Mouse (Mus musculus) E14TG2a.4 (cell line): ENCODE measurements around the gene Tuba1b.
A peak's percentile ranks its signal among the peaks of the same experiment; 100 is the strongest.
"Not testable (repeated sequence)": the region's sequence is repeated elsewhere in the genome, so short reads cannot be mapped to it uniquely, and the experiment has no call there.

ENCODE experiments used
- H3K27me3 ChIP-seq: 2 replicates; pipeline ENCODE4 v1.6.1; 2014; ENCODE audit warnings: low read length, control low read depth; ENCODE audit not compliant: insufficient read depth
- H3K36me3 ChIP-seq: 2 replicates; pipeline ENCODE4 v1.6.1; 2014; ENCODE audit warnings: low read length, control low read depth; ENCODE audit not compliant: insufficient read depth
- H3K4me1 ChIP-seq: replicated peaks from 2 replicates; pipeline ENCODE4 v1.6.1; 2014; ENCODE audit warnings: low read depth, low read length, control low read depth
- H3K4me3 ChIP-seq: replicated peaks from 2 replicates; pipeline ENCODE4 v1.5.1; 2014; ENCODE audit warnings: mild to moderate bottlenecking, low read length
- H3K9me3 ChIP-seq: 2 replicates; pipeline ENCODE4 v1.6.1; 2014; ENCODE audit warnings: low read length, control low read depth
- CTCF ChIP-seq: conservative IDR thresholded peaks from 2 replicates; pipeline ENCODE4 v1.5.1; 2014; ENCODE audit warnings: low read length
- NANOG ChIP-seq: IDR thresholded peaks from 2 replicates; pipeline ENCODE4 v1.6.1; 2014; ENCODE audit warnings: borderline replicate concordance, low read length, mixed read lengths
- POU5F1 ChIP-seq: IDR thresholded peaks from 2 replicates; pipeline ENCODE4 v1.6.1; 2014; ENCODE audit warnings: low read length, borderline replicate concordance

Tuba1b gene

DNA sequence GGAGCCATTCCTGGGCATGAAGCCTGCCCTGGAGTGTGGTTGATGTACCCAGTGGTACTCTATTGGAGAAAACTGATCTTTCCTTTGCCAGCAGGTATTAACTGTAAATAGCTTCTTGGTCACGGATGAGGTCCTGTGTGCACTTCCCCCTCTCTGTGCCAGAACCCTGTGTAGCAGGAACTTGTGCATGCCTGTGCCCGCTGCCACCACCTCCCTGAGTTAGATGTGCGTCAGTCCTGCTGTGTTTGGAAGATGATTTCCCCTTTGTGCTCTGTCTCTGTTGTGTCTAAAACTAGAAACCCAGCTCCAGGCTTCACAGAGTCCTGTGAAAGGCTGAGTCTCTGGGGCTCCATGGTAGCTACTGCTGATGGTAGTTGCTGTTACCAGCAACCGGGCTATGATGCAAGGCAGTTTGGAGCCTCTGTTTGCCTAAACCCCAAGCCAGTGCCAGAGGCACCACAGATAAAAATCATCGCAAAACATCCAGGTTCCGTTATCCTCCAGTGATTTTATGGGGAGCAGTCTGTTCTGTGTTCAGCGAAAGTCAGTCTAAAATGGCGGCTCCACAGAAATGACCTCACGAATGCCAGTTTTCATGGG is 38.8 kb upstream of the Tuba1b start:
- TF ChIP-seq CTCF: no peak
- TF ChIP-seq NANOG: no peak
- no peak for TF ChIP-seq POU5F1
- no peaks in the 10 kb centered on the region for H3K9me3 ChIP-seq

GRCm38 (mm10) chr15:98971576-98972320 is 37.4 kb upstream of the Tuba1b start:
- H3K4me1 ChIP-seq: peaks cover 78% of the 10 kb centered on the region
- not testable (repeated sequence) for H3K36me3 ChIP-seq, H3K27me3 ChIP-seq, H3K9me3 ChIP-seq
- 0 out of 2 replicates have a peak overlapping the region, but pooled peaks have one; percentile 21 for H3K4me3 ChIP-seq

More for the DNA sequence above, 38.8 kb upstream of the Tuba1b start:
- H3K4me1 ChIP-seq: peaks cover 88% of the 10 kb centered on the region
- no peaks in the 10 kb centered on the region for H3K36me3 ChIP-seq
- no peaks in the 10 kb centered on the region for H3K27me3 ChIP-seq
- no peak overlapping the region for H3K4me3 ChIP-seq

- no peaks in the 10 kb centered on the region for H3K36me3 ChIP-seq
- H3K9me3 ChIP-seq: no peaks in the 10 kb centered on the region
- H3K4me3 ChIP-seq: 0 out of 2 replicates have a peak overlapping the region, but pooled peaks have one; percentile 21
- H3K27me3 ChIP-seq: no peaks in the 10 kb centered on the region
- H3K4me1 ChIP-seq: peaks cover 72% of the 10 kb centered on the region
- no peak for TF ChIP-seq CTCF
- TF ChIP-seq POU5F1: no peak
- no peak for TF ChIP-seq NANOG
Observed at GRCm38 (mm10) chr15:98971111-98971510, 36.7 kb upstream of the Tuba1b start.

- Histone ChIP-seq H3K4me3 (peak overlapping the region; percentile 46), H3K27me3 (no peaks in the 10 kb centered on the region), H3K4me1 (peaks cover 56% of the 10 kb centered on the region), H3K9me3 (no peaks in the 10 kb centered on the region), H3K36me3 (no peaks in the 10 kb centered on the region)
- no peak for TF ChIP-seq POU5F1
- TF ChIP-seq CTCF: no peak
- TF ChIP-seq NANOG: no peak
Observed at GRCm38 (mm10) chr15:98969372-98970101, 35.2 kb upstream of the Tuba1b start.

DNA sequence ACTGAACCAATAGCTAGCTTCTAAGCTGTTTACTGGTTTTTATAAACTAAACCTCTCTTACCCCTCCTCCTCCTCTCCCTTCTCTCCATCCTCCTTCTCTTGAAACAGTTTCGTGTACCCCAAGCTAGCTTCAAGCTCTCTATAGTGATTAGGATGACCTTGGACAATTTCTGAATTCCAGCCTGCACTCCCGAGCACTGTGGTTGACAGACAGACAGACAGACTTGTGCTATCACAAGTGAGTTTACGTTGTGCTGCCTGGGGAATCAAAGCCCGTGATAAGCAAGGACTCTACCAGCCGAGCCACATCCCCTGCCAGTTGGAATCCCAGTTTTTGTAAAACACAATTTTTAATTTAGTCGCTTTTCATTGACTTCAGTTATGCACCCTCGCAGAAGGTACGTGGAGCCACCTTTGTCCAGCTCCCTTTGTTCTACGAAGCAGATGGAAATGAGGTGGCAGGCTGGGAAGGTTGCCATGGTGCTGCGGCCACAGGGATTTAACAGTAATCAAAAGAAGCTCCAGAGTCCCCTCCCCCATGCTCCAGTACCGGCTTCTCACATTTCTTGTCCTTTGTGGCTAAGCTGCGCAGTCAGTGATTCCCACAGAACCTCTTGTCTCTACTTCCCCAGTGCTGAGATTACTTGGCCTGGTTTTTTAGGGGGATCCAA is 34.5 kb upstream of the Tuba1b start:
- TF ChIP-seq POU5F1 (no peak), CTCF (no peak), NANOG (no peak)
- H3K4me1 ChIP-seq: peaks cover 52% of the 10 kb centered on the region
- no peaks in the 10 kb centered on the region for H3K9me3 ChIP-seq
- H3K27me3 ChIP-seq: no peaks in the 10 kb centered on the region
- peak overlapping the region; percentile 46 for H3K4me3 ChIP-seq
- H3K36me3 ChIP-seq: no peaks in the 10 kb centered on the region

DNA sequence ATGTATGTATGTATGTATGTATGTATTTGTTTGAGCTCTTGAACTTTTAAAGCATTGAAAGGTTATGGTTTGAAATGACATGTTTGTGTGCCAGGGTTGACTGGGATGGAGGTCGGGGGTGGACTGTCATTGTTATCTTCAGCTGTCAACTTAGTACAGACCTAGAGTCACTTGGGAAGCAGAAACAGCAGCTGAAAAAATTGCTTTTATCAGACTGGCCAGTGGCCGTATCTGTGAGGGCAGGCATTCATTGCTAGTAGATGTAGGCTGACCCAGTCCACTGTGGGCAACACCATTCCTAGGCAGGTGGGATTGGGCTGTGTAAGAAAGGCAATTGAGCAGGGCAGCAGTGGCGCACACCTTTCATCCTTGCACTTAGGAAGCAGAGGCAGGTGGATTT is 25.2 kb upstream of the Tuba1b start:
- H3K27me3 ChIP-seq: no peaks in the 10 kb centered on the region
- no peaks in the 10 kb centered on the region for H3K36me3 ChIP-seq
- H3K9me3 ChIP-seq: no peaks in the 10 kb centered on the region
- no peak overlapping the region for H3K4me3 ChIP-seq
- H3K4me1 ChIP-seq: peaks cover 11% of the 10 kb centered on the region
- TF ChIP-seq CTCF: no peak
- no peak for TF ChIP-seq POU5F1
- TF ChIP-seq NANOG: no peak

DNA sequence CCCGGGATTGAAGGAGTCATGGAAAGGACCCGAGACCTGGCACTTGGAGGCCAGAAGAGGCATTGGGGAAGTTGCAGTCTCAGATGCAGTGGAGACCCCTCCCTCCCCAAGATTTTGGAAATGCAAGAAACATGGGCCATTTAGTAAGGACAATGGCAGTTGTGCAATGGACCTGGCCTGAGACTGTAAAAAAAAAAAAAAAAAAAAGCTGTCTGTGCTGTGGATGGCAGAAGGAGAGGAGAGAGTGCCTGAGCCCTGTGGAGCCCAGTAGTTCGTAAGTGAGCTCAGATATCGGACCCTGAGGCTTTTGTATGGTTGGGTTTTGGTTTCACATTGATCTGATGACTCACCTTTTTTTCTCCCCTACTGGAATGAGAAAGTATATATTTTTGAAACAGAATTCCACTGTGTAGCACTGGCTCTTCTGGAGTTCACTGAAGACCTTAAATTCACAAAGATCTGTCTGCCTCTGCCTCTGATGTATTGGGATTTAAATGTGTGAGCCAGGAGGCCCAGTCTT is 24.6 kb upstream of the Tuba1b start:
- Histone ChIP-seq H3K4me1 (peaks cover 16% of the 10 kb centered on the region), H3K36me3 (no peaks in the 10 kb centered on the region), H3K4me3 (no peak overlapping the region), H3K9me3 (no peaks in the 10 kb centered on the region), H3K27me3 (no peaks in the 10 kb centered on the region)
- no peak for TF ChIP-seq CTCF
- TF ChIP-seq POU5F1: no peak
- TF ChIP-seq NANOG: no peak

- H3K4me1 ChIP-seq: peaks cover 22% of the 10 kb centered on the region
- H3K9me3 ChIP-seq: no peaks in the 10 kb centered on the region
- no peak for TF ChIP-seq CTCF
- no peak for TF ChIP-seq POU5F1
- TF ChIP-seq NANOG: no peak
- H3K27me3 ChIP-seq: no peaks in the 10 kb centered on the region
- H3K4me3 ChIP-seq: no peak overlapping the region
- no peaks in the 10 kb centered on the region for H3K36me3 ChIP-seq
Observed at GRCm38 (mm10) chr15:98957475-98957874, 23.1 kb upstream of the Tuba1b start.
